Mouse (Mus musculus) intestine, embryonic 16.5 days (tissue): ENCODE data around the gene Gramd4. TPM values are rescaled to one million over a fixed set of nuclear protein-coding genes. Genes with fewer than 3 reads are reported as not detected.
"Not testable (repeated sequence)": the region's sequence is repeated elsewhere in the genome, so short reads cannot be mapped to it uniquely, and the experiment has no call there.

ENCODE experiments used
- ATAC-seq: fragments of 200-750 bp; cut with Nextera tagmentation; 2 replicates; pipeline ENCODE4 v1.8.0; 2017; ENCODE audit warnings: moderate TSS enrichment, moderate library complexity
- H3K27ac ChIP-seq: fragments of 300-500 bp; sonication (generic); 2 replicates; pipeline ENCODE4 v1.5.1; 2014; ENCODE audit warnings: mild to moderate bottlenecking, low read length
- H3K27me3 ChIP-seq: fragments of 300-500 bp; sonication (generic); replicated peaks from 2 replicates; pipeline ENCODE4 v1.6.1; 2014; ENCODE audit warnings: low read length, control low read depth, mixed read lengths; ENCODE audit not compliant: control insufficient read depth, insufficient read depth
- H3K36me3 ChIP-seq: fragments of 300-500 bp; sonication (generic); 2 replicates; pipeline ENCODE4 v1.6.1; 2014; ENCODE audit warnings: low read length, control low read depth; ENCODE audit not compliant: control insufficient read depth, insufficient read depth
- H3K4me1 ChIP-seq: fragments of 300-500 bp; sonication (generic); 2 replicates; pipeline ENCODE4 v1.6.1; 2014; ENCODE audit warnings: low read length, control low read depth, mixed read lengths; ENCODE audit not compliant: control insufficient read depth, insufficient read depth
- H3K4me2 ChIP-seq: fragments of 300-500 bp; sonication (generic); 2 replicates; pipeline ENCODE4 v1.6.1; 2014; ENCODE audit warnings: low read depth, low read length, control low read depth
- H3K4me3 ChIP-seq: fragments of 300-500 bp; sonication (generic); 2 replicates; pipeline ENCODE4 v1.5.1; 2014; ENCODE audit warnings: mild to moderate bottlenecking, low read length
- H3K9ac ChIP-seq: fragments of 300-500 bp; sonication (generic); 2 replicates; pipeline ENCODE4 v1.6.1; 2014; ENCODE audit warnings: low read depth, low read length
- H3K9me3 ChIP-seq: fragments of 300-500 bp; sonication (generic); 2 replicates; pipeline ENCODE4 v1.6.1; 2016; ENCODE audit warnings: low read length, control low read depth; ENCODE audit not compliant: control insufficient read depth
- WGBS: fragments of 180-500 bp; shearing (Covaris S2); extraction: QIAGEN DNeasy Blood & Tissue Kit; methylation state at CpG from one replicate; pipeline ENCODE4 v1.1.7; 2014; 5-methylcytosine and 5-hydroxymethylcytosine counted together
- polyA plus RNA-seq: library from polyadenylated mRNA; unstranded; fragments of >200 nt; fragmentation: Nextera tagmentation; extraction: Ambion mirVana; gene quantifications from 2 replicates; pipeline ENCODE4 v1.2.1, GENCODE M21; 2015

The Gramd4 gene
- polyA plus RNA-seq, 1 experiment from 2014 or later: 9.1 TPM

GRCm38 (mm10) chr15:86090578-86090977, 33.1 kb downstream of the Gramd4 start:
- Histone ChIP-seq H3K4me3 (no peak overlapping the region), H3K4me2 (no peak overlapping the region), H3K36me3 (no peaks in the 10 kb centered on the region), H3K27ac (peak overlapping the region; percentile 85), H3K9me3 (no peaks in the 10 kb centered on the region), H3K4me1 (peaks cover 62% of the 10 kb centered on the region), H3K27me3 (no peaks in the 10 kb centered on the region), H3K9ac (no peak overlapping the region)
- ATAC-seq: no peak
- 87% methylated on average over 8 of the region's 8 CpGs for WGBS

- ATAC-seq: no peak
- Histone ChIP-seq H3K9me3 (no peaks in the 10 kb centered on the region), H3K4me2 (peak overlapping the region; percentile 19; the same call in 1 of the 2 replicates), H3K4me3 (no peak overlapping the region), H3K27ac (peak overlapping the region; percentile 81), H3K27me3 (no peaks in the 10 kb centered on the region), H3K4me1 (peaks cover 59% of the 10 kb centered on the region), H3K36me3 (no peaks in the 10 kb centered on the region), H3K9ac (no peak overlapping the region)
- 88% methylated on average over 23 of the region's 23 CpGs for WGBS
Measured at GRCm38 (mm10) chr15:86091201-86091997, 33.9 kb downstream of the Gramd4 start.

- Histone ChIP-seq H3K27ac (peak overlapping the region; percentile 81), H3K9ac (no peak overlapping the region), H3K27me3 (no peaks in the 10 kb centered on the region), H3K9me3 (no peaks in the 10 kb centered on the region), H3K4me1 (peaks cover 55% of the 10 kb centered on the region), H3K4me3 (no peak overlapping the region), H3K4me2 (peak overlapping the region; percentile 19; the same call in 1 of the 2 replicates), H3K36me3 (no peaks in the 10 kb centered on the region)
- WGBS: 68% methylated on average over 12 of the region's 12 CpGs
- peak; percentile 80 for ATAC-seq
Measured at GRCm38 (mm10) chr15:86091998-86092670, 34.6 kb downstream of the Gramd4 start.

GRCm38 (mm10) chr15:86093236-86093635, 35.7 kb downstream of the Gramd4 start:
- no peak for ATAC-seq
- H3K9ac ChIP-seq: no peak overlapping the region
- H3K27ac ChIP-seq: 0 out of 2 replicates have a peak overlapping the region, but pooled peaks have one; percentile 2
- H3K4me1 ChIP-seq: peaks cover 48% of the 10 kb centered on the region
- H3K36me3 ChIP-seq: no peaks in the 10 kb centered on the region
- no peak overlapping the region for H3K4me3 ChIP-seq
- no peaks in the 10 kb centered on the region for H3K27me3 ChIP-seq
- H3K9me3 ChIP-seq: no peaks in the 10 kb centered on the region
- H3K4me2 ChIP-seq: no peak overlapping the region
- WGBS: 71% methylated on average over 1 of the region's 1 CpGs

- Histone ChIP-seq H3K4me1 (peaks cover 39% of the 10 kb centered on the region), H3K36me3 (no peaks in the 10 kb centered on the region), H3K4me2 (no peak overlapping the region), H3K27me3 (no peaks in the 10 kb centered on the region), H3K9ac (no peak overlapping the region), H3K27ac (no peak overlapping the region), H3K9me3 (no peaks in the 10 kb centered on the region), H3K4me3 (no peak overlapping the region)
- 69% methylated on average over 10 of the region's 10 CpGs for WGBS
- no peak for ATAC-seq
Measured at GRCm38 (mm10) chr15:86094324-86095121, 37.0 kb downstream of the Gramd4 start.

GRCm38 (mm10) chr15:86095722-86096603, 38.5 kb downstream of the Gramd4 start:
- WGBS: 66% methylated on average over 17 of the region's 17 CpGs
- H3K9ac ChIP-seq: peak overlapping the region; percentile 6; the same call in 1 of the 2 replicates
- peak; percentile 5; the same call in 1 of the 2 replicates for ATAC-seq

GRCm38 (mm10) chr15:86096604-86097020, 39.1 kb downstream of the Gramd4 start:
- Histone ChIP-seq H3K9ac (0 out of 2 replicates have a peak overlapping the region, but pooled peaks have one; percentile 6), H3K27ac (peak overlapping the region; percentile 81), H3K4me1 (peaks cover 23% of the 10 kb centered on the region)
- WGBS: 89% methylated on average over 5 of the region's 5 CpGs
- not testable (repeated sequence) for H3K9me3 ChIP-seq, H3K36me3 ChIP-seq, H3K4me3 ChIP-seq, ATAC-seq, H3K4me2 ChIP-seq, H3K27me3 ChIP-seq

More at GRCm38 (mm10) chr15:86095722-86096603, 38.5 kb downstream of the Gramd4 start:
- no peaks in the 10 kb centered on the region for H3K27me3 ChIP-seq
- no peaks in the 10 kb centered on the region for H3K36me3 ChIP-seq
- H3K4me1 ChIP-seq: peaks cover 29% of the 10 kb centered on the region
- H3K4me2 ChIP-seq: no peak overlapping the region
- no peaks in the 10 kb centered on the region for H3K9me3 ChIP-seq
- H3K4me3 ChIP-seq: no peak overlapping the region
- H3K27ac ChIP-seq: peak overlapping the region; percentile 81

GRCm38 (mm10) chr15:86097871-86098270, 40.4 kb downstream of the Gramd4 start:
- Histone ChIP-seq H3K27me3 (no peaks in the 10 kb centered on the region), H3K9ac (no peak overlapping the region), H3K9me3 (no peaks in the 10 kb centered on the region), H3K4me3 (no peak overlapping the region), H3K27ac (no peak overlapping the region), H3K4me1 (peaks cover 12% of the 10 kb centered on the region), H3K4me2 (no peak overlapping the region), H3K36me3 (no peaks in the 10 kb centered on the region)
- WGBS: 72% methylated on average over 2 of the region's 2 CpGs
- ATAC-seq: no peak
